Mouse (Mus musculus): Measurements from ENCODE around the gene Qrich1.
A peak's percentile ranks its signal among the peaks of the same experiment; 100 is the strongest.

Gene Qrich1

DNA sequence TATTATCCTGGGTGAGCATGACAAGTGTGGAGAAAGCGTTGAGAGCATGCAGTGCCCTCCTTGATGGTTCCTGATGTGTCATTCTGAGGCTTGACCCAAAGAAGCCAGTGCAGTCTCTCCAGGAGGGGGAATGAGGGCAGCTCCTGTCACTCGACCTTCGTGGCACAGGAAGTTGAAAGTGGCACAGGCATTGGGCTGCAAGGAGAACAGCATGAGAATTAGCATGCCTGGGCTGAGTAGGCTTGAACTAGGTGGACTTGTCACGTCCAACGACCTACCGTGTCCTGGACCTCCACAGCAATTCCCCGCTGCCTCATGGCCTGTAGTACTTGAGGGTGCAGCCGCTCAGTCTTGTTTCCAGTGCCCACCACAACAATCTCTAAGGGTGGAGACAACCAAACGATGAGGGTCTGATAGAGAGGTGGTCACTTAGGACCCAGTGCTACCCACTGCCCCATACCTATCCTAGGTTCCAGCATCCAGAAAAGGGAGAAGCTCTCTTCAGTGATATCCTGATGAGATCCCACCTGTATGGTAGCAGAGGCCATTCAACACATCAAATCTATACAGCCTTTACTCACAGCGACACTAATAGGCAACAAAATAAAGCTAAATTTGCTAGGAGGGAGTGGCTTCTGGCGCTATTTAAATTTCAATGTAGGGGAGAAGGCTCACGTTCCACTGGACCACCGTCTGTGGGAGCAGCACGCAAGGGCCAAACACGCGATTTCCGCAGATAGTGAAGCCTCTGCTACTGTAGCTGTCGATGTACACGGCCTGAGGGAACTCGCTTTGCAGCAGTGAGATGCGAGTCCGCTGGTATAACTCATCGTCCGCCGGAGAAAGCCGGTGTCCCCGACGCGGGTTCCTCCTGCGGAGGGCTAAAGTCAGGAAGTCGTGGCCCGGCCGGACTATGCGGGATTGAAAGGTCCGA, 49.5 kb downstream of the Qrich1 start:
- peak; percentile 94 for DNase-seq

DNA sequence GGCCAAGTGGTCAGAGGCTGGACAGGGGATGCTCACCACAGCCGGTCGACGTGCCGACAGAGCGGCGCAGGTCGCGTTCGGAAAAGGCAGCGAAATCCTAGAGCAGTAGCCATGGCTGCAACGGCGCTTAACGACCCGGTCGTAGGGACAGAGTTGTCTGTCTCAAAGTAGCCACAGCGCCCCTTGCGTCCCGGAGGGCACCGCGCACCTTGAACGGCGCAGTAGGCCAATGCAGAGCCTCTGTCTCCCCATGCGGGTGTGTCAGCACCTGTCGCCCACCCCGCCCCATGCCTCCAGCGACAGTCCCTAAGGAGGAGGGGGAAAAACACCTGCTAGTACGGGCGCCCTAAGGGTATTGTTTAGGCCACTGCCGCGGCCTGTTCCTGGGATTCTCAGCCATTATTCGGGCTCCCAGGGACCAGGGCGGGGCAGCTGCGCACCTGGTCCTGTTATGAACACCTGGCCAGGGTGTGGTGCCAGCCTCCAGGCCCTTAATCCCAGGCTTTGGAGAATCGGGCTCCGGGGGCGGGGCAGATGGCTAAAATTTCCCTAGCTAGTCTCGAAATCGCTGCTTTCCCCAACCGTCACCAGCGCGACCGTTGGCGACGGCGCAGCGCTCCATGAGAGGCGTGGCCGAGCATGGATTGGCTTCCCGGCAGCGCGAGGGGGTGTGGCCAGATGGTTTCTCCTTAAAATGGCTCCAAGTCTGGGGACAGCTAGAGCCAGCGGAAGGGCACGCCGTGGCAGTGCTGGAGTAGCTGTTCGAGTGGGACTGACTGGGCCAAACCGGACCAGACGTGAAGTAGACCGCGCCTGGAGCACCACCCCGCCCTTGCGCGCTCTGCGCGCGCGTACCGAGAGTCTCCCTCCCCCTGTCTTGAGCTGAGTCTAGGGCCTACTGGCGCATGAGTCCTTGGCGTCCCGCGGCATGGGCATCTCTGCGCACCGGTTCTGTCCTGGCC, 50.5 kb downstream of the Qrich1 start, which contains the start of gene Ndufaf3:
Ndufaf3 (minus strand) TSS at position 620 of the 962 bp plus-strand sequence.
- DNase-seq = peak; percentile 100

DNA sequence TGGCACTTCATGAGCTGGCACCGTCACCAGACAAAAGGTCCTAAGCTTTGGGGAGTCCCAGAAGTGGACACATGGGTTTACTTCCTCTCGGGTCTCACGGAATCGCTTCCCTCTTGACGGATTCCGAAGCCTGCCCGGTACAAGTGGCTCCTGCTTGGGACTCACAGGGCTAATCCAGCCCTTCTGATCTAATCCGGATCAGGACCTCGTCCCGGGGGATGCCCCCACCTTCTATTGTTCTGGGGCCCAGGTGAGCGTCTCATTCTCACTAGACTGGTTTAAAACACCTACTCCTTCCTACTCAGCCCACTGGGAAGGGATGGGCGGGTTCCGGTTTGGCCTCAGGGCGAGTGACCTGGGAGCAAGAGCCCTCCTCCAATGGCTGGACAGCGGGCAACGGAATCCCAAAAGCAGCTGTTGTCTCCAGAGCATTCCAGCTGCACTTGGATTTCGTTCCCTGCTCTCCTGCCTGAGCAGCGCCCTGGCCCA, 51.4 kb downstream of the Qrich1 start:
- DNase-seq = peak; percentile 98

DNA sequence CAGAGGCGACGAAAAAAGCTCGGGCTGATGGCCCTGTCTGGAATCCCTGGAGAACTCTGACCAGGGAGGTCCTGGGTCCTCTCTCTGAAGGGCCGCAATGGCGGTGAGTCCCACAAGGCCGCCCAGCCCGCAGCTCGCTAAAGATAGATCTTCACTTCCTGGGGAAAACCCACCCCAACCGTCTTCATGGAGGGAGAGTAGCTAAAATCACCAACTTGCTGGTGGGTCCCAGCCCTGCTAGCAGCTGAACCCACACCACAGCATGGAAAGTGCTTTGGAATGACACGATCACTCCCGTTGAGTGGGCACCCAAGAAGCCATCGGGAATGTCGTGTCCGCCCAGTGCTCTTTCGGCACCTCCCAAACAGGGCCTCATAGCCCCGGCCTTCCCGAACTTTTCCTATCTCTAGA, 51.9 kb downstream of the Qrich1 start:
- peak; percentile 94 for DNase-seq

DNA sequence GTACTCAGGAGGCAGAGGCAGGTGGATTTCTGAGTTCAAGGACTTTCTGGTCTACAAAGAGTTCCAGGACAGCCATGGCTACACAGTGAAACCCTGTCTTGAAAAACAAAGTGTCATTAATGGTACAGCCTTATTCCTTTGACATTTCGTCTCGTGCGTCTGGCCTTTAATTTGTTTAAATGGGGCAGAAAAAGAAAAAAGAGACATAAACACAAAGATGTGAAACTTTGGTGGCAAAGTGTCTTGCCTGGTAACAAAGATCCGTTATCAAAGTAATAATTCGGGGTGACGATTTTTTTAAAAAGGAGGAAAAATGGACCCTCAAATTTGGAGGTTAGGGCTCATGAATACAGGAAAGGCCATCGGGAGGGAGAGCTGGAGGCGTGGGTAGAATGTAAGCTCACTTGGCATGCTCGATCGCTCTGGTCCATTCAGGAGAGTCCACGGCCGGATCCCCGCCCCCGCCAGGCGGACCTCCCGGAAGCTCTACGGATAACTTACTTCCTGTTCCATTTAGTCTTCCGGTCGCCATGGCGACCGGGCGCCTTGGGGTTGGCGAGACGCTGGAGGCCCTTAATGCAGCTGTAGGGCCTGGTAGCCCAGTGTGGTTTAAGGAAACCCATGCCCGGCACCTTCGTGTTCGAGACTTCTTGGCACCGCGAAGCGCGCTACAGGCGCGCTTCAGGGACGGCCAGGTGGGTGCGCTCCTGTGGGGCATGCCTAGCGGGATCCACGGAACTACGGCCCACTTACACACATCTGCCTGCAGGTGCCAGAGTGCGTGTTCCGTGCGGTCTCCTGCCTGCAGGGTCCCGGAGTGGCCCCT, 53.0 kb downstream of the Qrich1 start, which contains the start of gene Dalrd3:
Dalrd3 (plus strand) TSS at position 506 of the 826 bp plus-strand sequence.
- peak; percentile 99 for DNase-seq

DNA sequence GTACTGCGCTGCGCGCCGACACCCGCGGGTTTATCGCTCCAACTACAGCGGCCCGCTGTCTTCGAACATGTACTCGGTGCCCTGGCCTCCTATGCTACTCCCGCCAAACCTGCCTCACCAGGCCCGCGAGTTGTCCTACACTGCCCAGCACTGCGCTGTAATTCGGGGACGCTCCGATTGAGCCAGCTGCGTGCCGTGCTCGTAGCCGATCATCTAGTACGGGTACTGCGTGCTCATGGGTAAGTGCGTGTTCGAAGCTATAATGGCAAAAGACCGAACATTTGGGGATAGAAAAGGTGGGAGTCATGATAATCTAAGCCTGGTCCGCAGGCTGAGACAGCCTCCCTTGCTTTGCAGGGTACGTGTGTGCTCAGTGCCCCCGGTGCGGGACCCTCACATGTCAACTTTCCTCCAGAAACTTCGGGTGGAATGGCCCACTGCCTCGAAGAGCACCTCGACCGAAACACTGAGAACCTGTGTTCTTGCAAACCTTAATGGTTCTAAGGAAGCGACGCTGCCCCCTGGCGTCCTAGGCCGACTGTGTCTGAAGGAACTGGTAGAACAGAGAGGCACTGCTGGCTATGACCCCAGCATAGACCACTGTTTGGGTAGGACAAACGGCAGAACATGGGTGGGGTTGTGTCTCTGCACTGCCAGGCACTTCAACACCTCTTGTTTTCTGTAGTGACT, 53.7 kb downstream of the Qrich1 start:
- DNase-seq = peak; percentile 97

DNA sequence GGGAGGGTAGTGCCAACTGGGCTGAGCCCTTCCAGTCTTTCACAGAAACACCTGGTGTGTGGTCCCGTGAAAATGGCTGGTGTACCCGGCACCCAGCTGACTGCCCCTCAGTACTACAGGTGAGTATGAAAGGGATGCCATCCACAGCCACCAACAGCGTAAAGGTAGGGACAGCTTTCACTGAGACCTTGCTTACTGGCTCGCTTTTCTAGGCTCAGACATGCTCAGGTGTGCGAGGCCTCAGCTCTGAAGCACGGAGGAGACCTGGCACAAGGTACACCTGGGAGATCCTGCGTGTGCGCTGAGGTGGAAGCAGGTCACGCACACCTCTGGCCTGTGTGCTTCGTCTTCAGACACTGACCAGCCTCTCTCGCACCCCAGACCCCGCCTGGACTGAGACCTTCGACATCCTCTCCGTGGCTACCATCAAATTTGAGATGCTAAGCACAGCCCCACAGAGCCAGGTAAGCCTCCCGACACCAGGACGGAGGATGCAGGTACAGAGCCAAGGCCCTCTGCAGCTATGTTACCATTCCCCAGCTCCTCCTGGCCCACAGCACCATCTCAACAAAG, 54.9 kb downstream of the Qrich1 start:
- DNase-seq = peak; percentile 90

DNA sequence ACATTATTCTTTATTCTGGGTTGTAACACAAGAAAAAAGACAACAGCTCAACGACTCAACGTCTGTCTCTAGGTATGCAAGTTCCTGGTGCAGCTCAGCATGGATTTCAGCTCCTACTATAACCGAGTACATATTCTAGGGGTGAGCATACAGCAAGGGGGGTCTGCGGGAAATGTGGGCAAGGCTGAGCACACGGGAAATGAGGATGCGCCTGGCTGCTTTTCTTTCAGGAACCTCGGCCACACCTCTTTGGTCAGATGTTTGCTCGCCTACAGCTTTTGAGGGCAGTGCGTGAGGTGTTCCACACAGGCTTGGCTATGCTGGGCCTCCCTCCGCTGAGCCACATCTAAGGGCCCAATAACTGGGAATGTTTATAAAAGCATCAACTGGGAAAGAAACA, 55.7 kb downstream of the Qrich1 start:
- peak; percentile 83 for DNase-seq

DNA sequence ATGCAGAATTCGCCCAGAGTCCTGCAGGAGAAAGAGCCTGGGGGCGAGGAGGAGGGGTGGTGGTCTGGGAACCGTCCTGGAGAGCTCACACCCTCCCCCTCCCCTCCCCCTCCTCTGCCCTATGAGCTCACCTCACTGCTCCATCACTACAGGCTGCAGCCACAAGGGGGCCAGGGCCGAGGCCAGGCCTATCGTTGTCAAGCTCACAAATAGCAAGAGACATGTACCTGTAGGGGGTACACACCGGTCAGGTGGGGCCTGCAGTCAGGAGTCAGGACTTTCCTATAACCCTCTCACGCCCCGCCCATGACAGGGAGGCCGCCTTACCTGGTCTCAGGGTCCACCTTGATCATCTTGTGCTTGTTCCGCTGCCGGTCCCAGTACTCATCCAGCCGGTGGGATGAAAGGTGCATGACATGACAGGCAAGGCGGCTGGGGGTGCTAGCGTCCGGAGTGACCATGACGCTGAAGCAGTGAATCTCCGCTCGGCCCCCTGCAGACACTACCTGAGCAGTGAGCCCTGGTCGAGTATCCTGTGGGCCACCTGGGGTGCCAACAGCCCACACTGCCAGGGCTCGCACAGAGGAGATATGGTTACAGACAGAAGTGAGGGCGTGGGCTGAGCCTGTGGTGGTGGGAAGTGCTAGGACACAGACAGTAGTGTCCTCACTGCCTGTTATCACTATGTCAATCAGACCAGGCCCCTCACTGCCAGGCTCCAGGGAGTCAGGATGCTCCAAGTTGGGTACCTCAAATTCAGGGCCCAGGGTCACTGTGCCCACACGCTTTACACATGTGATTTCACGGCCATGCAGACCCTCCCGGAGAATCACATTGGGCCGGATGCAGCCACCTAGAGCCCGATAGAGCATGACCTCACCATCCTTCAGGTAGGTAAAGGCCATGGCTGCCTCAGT, 57.4 kb downstream of the Qrich1 start:
- peak; percentile 94 for DNase-seq

DNA sequence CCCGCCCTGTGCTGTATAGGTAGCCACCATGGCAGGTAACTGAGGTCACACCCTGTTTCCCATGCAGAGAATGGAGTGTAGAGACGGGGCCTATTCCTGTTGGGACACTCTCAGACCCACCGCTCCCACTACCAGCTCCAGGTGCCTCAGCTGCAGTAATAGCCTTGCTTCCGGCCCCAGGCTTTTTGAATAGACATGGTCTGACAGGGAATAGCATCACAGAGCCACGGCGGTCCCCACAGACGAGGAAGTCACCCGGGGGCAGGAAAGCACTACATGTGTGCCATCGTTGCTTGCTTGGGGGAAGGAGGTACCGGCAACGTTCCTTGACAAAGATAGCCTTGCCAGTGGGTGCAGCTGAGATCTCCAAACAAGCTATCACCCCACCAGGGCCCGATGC, 58.3 kb downstream of the Qrich1 start:
- peak; percentile 91 for DNase-seq

DNA sequence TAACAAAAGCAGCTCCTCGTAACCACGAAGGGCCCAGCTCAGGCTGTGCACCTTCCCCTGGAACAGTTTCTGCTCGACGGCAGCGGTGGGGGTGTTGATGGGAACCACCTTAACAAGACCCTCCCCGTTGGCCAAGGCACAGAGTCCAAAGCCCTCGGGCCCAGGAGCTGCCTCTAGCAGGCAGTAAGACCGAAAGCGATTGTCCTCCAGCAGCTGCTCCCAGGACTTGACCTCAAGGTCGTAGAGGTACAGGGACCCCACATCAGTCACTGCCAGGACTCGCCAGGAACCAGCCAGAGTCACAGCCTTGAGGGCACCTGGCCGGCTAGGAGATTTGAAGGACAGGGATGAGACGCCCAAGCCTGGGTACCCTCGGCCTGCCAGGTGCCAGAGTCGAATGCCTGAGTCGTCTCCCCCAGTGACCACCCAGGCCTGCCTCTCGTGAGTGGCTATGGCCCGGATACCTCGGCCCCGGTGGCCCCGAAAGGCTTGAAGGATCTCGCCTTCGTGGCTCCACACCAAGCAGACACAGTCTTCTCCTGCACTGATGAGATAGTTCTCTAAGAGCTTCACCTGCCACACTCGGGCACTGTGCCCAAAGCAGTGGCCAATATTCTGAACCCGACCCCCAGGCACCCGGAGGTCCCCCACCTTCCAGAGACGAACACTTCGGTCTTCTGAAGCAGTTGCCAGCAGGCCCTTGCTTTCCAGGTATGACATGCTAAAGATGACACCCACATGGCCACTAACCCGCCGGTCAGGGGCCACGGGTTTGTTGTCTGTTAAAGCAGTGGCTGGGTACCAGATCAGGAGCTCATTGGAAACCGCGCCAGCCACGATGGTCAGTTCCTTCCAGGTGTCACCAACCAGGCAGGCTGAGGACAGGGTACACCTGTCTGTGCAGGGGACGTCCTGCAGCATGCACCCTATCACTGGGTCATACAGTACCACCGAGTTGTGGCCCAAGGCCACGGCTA, 59.0 kb downstream of the Qrich1 start:
- DNase-seq = peak; percentile 92

DNA sequence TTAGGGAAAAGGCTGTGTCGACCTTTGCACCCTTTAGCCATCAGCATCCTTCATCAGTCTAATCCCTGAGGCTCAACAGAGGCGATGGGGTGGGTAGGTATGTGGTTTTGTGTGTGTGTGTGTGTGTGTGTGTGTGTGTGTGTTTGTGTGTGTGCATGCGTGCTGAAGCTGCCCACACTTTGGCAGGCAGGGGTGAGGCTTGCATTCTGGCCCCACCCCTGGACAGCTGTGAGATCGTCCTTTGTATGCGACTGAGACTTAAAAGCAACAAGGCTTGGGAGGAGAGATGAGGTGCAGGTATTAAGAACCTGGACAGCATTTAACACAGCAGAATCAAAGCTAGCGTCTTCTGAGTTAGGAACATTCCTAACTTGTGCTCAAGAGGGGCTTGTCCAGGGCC, 60.4 kb downstream of the Qrich1 start:
- no peak for DNase-seq

DNA sequence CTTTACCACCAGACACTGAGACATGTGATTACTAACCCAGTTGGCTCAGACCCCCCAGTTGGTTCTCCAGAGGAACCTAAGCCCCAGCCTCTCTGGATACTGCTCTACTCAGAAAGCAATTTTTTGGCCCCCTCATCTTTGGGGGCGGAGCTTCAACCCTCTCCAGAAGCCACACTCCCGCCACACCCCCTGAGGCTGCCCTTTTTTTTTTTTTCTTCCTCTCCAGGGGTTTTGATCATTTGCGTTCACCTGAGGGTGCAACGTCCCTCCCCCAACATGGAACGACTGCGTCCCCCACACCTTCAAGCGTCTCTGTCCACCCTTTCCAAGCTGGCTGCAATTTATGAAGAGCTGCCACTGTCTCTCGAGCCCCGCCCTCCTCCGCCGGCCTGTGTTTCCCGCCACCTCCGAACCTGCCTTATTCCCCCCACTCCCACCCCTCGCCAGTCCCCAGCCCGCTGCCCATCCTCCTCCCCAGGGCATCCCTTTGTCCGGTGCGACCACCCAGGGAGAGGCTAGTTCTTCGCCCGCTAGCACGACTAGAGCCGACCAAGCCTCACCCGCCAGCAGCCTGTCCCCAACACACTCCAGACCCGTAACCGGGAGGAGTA, 61.4 kb downstream of the Qrich1 start:
- DNase-seq = peak; percentile 96

DNA sequence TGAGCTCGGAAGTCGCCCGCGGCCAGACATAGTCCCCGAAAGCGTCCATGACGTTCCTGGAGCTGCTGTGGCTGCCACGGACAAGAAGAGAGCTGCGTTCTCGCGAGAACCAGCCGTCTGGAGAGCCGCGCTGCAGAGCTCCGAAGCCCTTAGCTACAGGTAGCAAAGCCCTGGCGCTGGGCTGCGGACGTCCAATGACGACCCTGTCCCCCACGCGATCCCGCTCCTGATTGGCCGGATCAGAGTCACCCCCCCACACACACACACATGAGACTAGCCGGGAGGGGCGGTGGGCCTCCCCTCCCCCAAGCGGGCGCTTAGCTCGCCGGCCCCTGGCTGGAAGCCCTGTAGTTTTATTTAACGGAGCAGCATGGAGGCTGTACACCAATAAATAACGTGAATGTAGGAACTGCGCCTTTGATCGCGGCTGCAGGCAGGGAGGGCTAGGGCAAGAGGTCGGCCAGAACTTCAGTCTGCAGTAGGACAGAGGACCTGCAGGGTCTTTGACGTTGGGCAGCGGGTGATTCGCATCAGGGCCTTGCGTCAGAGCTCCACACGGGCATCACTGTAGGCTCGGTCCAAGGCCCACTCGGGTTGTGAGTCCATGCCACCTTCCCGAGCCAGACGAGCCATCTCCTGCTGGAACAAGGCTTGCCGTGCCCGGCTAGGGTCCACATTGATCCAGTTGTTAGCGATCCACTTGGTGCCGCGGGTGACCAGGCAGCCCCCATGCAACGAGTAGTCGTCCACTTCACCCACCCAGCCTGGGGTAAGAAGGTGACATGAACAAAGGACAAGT, 62.1 kb downstream of the Qrich1 start, which contains the start of gene Wdr6:
Wdr6 (minus strand) TSS at position 195 of the 799 bp plus-strand sequence.
- DNase-seq = peak; percentile 100

DNA sequence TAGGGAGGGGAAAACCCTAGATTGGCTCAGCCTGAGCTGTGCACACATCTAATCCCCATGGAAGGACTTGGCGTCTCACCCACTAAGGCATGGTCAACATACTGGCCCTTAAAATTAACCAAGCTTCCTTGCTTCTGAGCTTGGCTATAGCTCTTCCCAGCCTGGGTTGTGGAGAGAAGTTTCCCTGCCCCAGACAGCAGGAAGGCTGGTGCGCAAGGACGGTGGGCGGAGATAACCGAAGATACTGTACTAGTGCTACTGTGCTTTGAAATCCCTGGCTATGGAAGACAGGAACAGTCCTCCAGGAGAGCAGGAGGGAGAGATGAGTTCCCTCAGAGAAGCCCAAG, 62.7 kb downstream of the Qrich1 start:
- no peak for DNase-seq

DNA sequence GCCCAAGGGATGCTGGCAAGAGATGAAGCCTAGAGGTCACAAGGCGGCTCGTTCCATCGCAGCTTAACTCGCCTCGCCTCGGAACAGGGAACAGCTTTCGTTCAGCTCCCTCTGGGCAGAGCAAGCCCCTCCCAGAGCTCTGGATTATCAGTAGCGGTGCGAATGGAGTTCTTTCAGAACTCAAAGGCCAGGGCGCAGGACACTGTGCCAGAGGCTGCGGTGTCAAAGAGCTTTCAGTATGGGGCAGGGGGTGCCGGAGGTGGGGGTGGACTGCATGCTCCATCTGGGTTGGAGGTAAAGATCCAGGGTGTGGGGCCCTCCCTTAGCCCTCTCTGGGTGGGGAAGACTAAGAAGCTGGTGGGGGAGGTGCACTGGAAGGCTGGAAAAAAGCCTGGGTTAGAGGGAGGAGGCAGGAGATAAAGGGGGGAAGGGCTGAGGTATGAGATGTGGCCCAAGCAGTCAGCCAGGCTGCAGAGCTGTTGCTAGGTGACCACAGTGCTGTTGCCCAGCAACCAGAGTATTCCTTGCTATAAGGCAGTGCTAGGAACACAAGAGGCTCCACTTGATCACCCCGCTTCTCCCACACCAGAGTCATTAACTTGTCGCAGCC, 71.1 kb downstream of the Qrich1 start:
- peak; percentile 99 for DNase-seq

DNA sequence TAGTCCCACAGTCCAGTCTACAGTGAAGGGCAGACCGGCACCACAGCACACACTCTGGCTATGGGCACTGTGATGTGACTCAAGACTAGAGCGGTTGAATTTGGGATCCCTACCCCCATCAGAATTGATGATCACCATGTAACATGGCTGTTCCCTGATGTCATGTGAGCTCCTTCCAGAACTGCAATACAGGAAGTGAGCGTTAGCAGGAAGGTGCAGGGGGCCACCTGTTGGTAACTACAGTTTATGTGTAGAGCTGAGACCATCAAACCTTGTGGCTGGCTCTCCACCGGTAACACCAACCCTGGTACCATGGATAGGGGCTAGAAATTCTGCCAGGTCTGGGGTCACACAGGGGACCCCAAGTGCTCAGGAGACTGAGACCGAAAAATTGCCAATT, 72.6 kb downstream of the Qrich1 start:
- DNase-seq = no peak
